Mouse (Mus musculus) adrenal gland, adult (tissue): Measurements from ENCODE around the gene Mdk.

Experiments used
- DNase-seq, 2 experiments: peaks; one replicate each; pipeline ENCODE4 v3.0.0; 2022 to 2023; ENCODE audit warnings: low spot score in 1 of 2; ENCODE audit not compliant: inconsistent age in 2 of 2

Gene Mdk

DNA sequence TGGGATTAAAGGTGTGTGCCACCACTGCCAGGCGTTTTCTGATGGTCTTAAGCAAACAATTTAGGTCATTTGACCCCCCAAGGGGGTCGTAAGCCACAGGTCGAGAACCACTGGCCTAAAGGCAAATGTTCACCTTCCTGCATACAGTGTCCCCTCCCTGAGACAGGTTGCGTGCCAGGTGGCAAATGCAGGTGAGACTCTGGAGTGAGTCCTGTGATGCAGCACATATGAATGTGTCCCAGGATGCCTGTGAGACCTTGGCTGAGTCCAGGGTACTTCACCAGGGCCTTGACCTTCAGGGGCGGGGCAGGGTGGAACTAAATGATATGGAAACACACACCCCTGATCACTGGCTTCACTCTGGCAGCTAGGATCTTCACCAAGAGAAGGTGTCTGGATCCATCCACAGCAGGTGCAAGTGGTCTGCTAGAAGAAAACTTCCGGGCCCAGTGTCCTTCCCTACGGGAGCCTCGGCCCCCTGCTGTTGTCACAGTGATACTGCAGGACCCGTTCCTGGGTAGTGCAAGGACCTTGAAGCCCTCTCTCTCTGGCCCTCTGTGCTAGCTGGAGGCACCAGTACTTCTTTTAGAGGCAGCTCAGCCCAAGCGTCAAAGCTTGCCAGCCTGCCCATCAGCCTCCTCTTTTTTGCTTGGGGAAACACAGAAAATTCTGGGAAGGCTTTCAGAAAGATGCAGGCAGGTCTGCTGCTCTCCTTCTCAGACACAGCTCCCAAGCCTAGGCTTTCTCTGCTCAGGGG, 26.8 kb upstream of the Mdk start:
- DNase-seq: peak; percentile 62 to 86

DNA sequence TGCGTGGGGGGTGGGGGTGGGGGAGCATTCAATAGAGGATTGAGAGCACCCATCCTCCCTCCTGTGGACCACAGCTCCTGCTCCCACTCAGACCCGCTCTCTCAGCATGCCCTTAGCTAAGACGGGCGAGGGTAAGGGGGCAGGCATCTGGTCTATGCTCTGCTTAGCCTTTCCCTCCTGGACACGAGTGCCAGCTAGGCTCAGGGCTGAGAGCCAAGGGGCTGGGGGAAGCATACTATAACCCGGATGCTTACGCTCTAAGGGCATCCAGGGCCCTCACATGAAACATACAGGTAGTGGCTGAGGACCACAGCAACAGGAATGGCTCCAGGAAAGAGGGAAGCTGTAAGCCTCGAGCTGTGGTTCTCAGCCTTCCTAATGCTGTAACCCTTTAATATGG, 26.0 kb upstream of the Mdk start:
- no peak for DNase-seq

DNA sequence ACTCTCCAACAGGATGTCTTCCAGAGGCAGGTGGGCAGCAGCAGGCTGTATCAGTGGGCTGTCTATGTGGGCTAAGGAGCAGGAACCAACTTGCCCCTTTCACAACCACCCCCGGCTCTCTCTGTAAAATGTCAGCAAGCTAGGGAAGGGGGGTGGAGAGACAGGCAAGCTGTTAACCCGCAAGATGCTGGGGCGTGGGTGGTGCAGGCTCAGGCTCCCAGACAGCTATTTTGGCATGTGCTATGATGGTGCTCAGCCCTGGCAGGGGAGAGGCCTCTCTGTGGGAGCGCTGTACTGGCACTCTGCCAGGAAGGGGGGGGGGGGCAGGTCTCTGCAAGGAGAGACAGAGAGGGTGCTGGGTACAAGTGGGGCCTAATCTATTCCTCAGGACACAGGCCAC, 25.0 kb upstream of the Mdk start:
- peak in 1 of 2 experiments; percentile 45 for DNase-seq

DNA sequence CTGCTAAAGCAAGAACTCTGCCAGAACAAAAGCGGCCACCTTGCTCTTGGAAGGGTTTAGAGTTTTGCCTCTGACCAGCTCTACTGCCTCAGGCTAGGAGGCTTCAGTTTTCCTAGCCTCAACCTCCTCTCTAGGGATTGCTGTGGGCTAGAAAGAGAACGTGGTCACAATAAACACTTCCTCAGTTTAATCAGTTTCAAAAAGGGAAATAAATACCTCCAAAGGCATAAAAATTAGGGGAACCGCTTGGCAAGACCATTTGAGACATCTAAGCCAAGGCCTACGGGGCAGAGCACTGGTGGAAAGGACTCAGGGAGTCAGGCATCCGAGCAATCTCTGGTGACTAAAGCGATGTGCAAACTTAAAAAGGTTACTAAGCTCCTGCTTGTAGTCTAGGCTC, 23.8 kb upstream of the Mdk start:
- DNase-seq: no peak

DNA sequence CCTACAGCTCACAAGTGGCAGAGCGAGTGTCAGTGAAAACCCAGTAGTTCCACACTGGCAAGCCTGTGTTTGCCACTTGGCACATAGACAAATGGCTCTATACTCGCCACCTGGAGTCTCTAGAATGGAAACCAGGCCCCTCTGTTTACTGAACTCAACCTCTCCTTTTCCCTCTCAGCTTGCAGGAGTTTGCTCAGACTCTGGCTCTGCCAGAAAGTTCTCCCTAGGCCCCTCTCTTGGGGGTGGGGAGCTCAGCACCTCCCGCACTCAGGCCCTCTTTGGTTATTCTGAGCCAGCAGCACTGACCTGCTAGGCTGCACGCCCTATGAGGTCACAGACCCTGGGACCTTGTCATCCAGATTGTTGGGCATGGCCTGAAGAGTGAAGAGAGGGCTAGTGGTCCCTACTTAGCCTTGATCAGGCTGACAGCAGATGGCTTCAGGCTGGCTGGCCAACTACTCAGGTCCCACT, 23.1 kb upstream of the Mdk start:
- no peak for DNase-seq

DNA sequence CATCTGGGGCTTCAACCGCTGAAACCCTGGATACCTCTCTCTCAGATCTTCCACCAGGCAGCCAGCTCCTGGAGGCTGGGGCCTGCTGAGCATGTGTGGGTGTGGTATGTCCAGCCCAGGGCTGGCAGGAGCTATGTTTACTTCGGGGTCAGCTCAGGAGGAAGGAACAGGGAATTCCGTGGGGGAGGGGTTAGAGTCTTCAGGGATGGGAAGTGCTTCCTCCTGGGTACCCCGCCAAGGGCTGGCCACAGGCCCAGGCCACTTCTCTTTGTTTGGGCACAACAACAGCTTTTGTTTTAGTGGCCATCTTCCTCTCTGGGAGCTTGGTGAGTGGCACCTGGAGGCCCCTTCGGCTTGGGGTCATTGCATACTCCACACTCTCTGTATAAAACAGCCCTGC, 21.7 kb upstream of the Mdk start:
- peak; percentile 76 to 79 for DNase-seq

DNA sequence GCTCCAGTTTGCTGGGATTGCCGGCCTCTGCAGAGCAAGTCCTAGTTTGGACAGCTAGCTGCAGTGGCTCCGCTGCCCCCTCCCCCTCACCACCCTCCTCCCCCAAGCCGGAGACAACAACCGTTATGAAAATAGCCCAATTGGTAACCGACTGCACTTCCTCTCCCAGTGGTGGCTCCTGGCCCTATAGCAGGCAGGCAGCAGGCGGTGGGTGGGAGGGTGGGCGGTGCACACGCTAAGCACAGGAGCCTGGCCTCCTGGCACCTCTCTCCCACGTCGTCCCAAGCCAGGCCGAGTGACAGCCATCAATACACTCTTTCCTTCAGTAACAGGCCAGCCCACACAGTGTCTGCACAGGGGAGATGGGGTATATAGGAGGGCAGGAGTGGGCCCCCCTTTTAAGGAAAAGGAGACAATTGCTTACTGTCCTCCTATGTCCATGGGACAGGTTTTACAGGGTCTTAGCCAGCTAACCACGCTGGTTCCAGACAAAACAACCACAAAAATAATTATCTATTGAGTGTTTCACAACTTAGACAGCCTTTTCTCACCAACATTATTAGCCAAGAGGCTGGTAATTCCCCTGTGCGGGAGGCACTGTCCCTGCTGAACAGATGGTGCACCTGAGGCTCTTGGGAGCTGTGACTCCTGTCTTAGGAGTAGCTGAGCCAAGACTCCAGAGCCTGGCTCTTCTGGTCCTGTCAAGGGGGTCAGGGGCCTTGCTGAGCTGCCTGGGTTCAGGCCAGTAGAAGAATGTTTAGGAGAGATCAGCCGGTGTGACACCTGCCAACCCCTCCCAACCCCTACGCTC, 18.4 kb upstream of the Mdk start:
- peak in 1 of 2 experiments; percentile 54 for DNase-seq

DNA sequence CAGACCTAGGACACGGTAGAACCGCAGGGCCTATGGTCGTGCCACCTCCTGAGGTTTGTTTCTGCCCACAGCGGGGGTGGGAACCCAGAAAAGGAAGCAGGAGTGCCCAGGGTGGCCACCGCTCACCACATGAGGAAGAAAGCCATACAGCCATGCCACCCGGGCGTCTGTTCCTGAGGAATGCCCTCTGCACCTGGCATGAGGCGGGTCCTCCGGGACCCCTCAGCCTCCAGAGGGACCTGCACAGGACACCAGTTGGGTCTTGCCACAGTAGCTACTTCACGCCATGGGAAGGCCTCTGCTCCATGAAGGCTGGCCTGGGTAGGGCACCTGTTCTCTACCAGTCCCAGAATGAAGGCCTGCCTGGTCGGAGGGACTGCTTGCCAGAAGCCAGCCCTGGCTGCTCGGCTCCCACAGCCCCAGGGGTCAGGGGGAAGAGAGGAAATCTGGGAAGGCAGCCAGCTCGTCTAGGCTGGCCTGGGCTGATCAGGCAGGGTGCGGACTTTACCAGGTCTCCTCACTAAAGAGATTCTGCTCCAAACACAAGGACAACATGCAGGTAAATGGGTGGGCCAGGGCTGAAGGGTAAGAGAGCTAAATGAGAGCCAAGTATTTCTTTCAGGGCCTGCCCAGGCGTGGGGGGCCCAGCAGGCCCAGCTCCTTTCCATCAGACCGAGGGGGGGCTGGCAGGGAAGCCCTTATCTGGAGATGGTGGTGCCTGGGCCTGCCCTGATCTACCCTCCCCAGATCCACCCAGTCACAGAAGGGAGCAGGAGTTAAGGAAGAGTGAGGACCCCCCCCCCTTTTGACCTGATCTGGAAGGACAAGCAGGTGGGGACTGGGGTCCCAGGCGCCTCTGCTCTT, 17.5 kb upstream of the Mdk start:
- DNase-seq: peak in 1 of 2 experiments; percentile 69

DNA sequence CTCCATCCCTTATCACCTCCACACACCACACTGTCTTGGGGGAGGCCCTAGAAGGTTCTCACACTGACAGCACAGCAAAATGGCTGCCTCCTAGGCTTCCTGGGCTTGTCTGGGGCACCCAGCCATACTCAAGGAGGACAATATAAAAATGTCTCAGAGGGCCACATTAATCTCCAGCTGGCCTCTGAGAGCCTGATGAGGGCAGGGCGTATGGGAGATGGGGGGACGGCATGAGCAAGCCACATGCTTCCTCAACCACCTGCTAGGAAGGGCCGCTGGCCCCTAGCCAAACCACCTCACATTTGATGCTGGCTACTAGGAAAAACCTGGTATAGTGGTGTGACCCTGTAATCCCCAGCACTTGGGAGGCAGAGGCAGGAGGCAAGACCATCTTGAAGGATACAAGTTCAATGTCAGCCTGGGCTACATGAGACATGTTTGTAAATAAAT, 16.7 kb upstream of the Mdk start:
- no peak for DNase-seq

DNA sequence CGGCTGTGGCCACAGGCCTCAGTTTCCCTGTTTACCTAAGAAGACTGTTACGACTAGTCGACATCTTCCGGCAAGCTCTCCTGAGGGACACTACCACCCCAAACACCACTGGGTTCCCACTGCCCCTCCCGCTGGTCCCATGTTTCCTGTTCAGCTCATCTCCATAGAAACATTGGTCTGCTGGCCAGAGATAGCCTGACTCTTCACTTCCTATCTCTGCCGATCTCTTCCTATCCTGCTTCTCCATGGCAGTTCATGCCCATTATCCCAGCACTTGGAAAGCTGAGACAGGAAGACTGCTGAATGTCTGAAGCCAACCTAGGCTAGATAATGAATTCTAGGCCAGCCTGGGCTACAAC, 16.0 kb upstream of the Mdk start:
- peak in 1 of 2 experiments; percentile 66 for DNase-seq

DNA sequence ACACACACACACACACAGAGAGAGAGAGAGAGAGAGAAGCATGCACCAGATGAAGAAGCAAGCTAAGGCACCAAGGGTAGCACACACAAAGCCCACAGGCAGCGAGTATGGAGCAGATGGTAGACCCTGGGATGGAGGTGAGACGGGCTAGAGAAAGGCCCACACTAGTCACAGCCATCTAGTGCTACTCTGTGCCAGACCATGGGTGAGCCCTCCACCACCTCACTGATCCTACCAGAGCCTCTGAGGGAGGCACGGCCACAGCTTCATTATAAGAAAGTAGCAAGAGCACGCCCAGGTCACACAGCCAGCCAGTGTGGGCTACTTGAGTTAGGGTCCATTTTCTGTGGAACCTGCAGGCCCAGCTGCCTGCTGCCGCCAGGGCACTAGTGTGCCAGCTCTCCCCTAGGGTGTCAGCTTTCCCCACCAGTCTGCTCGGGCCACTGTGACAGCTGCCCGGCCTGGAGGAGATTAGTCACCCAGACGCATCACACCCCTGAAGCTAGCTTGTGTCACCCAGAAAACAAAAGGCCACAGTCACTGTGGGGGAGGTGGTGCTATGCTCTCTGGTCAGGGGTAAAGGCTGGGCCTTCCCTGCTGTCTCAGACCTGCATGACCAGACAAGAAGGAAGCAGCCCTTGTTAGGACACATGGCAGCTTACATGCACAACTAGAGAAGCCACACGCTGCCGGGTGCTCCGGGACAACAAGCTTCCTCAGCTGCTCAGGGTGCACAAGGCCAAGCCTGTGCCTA, 15.5 kb upstream of the Mdk start:
- peak; percentile 66 to 76 for DNase-seq

DNA sequence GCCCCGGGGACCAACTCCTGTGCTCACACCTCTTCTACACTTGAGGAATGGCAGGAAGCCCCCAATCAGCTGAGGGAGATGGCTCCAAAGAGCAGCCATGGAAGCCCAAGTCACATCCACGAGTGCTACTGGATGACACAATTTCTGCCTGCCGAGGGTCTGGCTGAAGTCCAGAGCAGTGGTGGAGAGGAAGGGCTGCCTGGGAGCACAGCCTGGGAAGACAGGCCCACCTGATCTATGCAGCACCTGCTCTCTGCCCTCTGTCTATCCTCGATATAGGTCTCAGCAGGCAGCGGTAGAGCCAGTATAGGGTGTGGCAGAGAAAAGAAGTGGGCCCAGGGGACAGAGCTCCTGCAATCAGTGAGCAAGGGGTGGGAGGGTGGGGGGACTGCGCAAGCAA, 14.7 kb upstream of the Mdk start:
- peak in 1 of 2 experiments; percentile 65 for DNase-seq

DNA sequence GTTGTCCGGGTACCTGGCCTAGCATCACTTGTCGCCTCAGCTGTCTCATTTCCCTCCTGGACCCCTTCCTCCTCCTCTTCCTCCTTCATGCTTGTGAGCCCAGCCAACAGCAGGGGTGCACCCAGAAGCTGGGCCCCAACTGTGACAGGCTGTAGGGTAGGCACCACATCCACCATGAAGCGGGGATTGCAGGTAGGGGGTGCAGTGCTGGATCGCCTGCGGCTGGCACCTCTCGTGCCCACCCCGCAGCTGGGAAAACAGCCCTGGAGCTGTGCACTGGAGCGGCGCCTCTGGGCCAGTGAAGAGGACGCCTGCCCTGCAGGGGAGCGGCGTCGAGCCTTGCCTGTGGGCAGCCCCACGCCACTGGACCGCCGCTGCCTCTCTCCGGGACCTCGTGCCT, 13.4 kb upstream of the Mdk start, which contains the start of gene Gm9821:
Gm9821 (plus strand) TSS at position 221 of the 400 bp plus-strand sequence.
- no peak for DNase-seq

DNA sequence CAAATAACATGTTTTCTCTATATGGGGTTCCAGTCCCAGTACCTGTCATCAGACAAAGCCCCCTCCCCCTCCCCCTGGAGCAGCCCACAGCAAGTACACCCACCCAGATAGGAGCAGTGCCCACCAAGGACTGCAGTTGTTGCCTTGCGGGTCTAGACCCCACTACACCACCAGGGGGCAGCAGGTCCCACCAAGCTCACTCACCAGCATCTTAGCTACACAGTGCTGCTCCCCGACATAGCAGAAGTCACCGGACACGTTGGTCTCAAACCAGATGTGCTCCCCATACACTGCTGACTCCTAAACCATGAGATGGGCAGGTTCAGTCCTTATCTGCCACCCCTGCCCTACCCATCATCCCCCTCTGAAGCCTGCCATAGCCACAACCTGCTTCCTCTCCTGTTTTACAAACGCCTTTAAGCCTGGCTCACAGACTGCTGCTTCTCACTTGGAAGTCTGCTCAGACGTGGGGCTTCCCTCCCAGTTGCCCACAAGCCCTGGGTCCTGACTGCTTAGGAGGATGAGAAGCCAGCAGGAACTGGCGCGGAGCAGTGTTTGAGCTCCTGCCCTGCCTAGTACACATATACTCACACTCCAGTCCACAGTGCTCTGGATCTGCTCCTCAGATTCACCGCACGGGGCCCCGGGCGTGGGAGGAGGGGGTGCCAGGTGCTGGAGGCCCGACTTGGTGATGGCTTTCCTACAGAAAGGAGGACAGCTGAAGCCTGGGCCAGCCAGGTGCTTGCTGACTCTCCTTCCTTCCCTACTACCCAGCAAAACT, 12.3 kb upstream of the Mdk start:
- peak; percentile 76 to 90 for DNase-seq

DNA sequence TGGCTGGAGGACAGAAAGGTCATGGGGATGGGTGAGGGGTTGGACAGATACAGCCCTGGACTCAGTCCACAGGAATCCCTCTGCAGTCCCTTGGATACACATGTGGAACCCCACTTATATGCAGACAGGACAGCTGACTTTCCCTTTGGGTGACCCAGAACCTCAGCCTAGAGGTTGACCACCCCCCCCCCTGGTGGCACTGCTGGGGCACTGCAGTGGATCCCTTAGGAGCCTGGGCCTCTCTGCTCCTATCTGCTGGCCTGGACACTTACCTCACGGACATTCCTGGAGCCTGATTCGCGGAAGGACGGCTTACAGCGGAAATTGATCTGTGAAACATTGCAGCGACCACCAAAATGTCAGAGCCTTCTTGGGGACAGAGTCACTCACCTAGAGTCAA, 10.3 kb upstream of the Mdk start:
- no peak for DNase-seq

DNA sequence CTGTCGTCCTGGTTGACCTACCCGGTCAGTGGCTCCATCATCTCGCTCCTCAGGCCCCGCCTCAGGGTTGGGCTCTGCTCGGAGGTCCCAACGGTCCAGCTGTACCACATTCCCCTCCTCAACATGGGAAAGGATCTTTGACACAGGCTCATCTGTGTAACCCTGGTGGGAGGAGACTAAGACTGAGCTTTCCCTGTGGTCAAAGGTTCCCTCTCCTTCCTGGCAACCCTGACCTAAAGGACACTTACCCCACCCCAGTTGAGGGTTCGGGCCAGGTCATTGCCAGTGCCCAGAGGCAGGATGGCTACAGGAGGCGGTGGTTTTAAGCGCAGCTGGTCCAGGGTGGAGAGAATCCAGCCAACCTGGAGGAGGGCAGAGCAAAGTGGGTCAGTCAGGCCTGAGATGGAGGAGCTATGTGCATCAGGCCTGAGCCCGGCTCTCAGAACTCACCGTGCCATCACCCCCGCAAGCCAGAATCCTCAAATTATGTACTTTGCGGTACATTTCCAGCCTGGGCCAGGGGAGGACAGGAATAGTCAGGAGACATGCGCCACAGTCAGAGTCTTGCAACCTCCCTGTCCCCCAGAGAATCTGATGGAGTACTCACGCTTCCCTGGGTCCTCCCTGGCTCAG, 7.3 kb upstream of the Mdk start:
- DNase-seq: no peak

DNA sequence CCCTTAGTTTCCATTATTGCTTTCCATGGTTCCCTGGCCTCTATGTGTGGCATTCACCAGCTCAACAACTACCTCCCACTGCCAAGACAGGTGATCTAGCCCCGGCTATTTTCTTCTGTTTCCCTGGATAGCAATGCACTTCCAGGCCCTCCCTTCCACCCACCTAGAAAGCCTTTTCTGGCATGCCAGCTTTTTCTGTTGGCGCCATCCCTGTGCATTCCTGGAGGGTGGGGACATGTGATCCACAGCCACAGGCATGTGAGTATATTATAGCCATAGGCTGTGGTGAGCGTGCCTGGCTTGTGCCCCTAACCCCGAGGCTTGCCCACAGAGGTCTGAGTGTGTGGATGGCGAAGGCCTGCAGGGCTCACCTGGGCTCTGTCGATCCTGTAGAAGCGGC, 4.1 kb upstream of the Mdk start:
- DNase-seq: no peak

DNA sequence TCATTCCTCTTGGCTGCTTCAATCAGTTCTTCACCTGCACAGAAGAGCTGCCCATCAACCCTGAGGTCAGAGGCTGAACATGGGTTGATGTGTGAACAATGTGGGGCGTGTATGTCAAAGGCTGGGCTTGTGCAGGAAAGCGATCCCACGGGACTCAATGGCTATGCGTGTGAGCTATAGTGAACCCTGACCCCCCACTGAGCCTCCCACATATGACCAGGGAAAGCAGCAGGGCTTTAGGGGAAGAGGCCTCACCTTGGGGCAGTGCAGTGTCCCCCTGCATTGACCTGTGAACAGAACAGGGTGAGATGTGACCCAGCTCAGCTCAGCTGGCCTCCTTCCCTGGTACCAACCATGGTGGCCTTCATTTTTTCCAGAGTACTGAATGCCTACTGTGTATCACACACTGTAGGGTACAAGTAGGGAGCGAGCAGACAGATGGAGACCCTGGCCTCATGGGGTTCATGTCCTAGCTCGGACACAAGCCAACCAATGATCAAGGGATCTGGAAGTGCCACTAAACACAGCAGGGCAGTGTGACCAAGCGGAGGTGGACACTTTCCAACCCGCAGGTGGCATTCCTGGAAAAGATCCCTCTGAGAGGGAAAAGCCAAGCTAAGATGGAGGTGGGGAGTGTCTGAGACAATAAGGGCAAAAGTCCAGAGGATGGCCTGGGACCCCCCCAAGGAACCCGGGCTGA, 2.9 kb upstream of the Mdk start:
- DNase-seq: no peak

DNA sequence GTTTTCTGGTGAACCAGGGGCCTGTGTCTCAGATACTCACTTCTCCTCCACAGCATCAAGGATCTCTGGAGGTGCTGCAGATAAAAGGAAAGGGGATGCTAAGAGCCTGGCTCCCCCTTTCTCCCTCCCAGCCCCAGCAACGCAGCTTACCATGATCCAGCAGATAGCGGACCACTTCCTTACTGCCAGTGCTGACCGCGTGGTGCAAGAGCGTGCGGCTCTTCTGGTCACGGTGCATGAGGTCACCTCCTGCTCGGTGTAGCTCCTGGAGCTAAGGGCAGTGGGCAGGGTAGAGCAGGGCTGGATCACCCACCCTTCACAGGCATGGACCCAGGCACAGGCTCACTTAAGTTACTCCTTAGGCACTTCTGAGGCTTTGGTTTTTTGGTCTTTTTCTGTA, 1.9 kb upstream of the Mdk start:
- no peak for DNase-seq
